Mouse (Mus musculus): ENCODE results near the gene Tial1. TPM values are rescaled to one million over a fixed set of nuclear protein-coding genes. Genes with fewer than 3 reads are reported as not detected.

Tial1 gene
- polyA plus RNA-seq, 1 experiment from 2014 or later, result 22.2 TPM

DNA sequence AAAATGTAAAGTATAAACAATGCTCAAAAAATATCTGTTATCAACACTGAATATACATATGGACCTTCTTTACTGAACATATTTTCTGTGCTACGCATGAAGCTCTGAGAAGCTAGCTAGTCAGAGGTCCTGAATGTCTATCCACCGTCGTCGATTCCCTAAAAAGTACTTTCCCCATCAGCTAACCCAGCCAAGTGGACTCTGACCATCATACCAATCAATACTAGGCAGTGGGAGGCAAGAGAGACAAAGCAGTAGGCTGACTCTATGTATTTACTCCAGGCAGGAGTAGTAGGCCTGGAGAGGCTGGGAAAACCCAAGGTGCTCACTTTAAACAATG lies 1.8 kb downstream of the Tial1 start:
- 15% methylated on average over 4 of the region's 4 CpGs for WGBS
- H3K4me3 ChIP-seq (ENCODE audit: low read length), result peak overlapping the region; percentile 93
- peak overlapping the region; percentile 73 for H3K4me2 ChIP-seq (replicated peaks; ENCODE audit: low read depth, low read length)
- H3K27ac ChIP-seq (ENCODE audit: low read length), result no peak overlapping the region
- 0 out of 2 replicates have a peak, but pooled peaks cover under 1% of the 10 kb centered on the region for H3K36me3 ChIP-seq (ENCODE audit: insufficient read depth, low read length)
- no peaks in the 10 kb centered on the region for H3K9me3 ChIP-seq (ENCODE audit: low read length)
- no peaks in the 10 kb centered on the region for H3K27me3 ChIP-seq (ENCODE audit: insufficient read depth, low read length)
- H3K9ac ChIP-seq (replicated peaks; ENCODE audit: low read length), result peak overlapping the region; percentile 97
- H3K4me1 ChIP-seq (ENCODE audit: insufficient read depth, low read length), result peaks cover 16% of the 10 kb centered on the region
- ATAC-seq (ENCODE audit: low FRiP score, low TSS enrichment), result no peak

DNA sequence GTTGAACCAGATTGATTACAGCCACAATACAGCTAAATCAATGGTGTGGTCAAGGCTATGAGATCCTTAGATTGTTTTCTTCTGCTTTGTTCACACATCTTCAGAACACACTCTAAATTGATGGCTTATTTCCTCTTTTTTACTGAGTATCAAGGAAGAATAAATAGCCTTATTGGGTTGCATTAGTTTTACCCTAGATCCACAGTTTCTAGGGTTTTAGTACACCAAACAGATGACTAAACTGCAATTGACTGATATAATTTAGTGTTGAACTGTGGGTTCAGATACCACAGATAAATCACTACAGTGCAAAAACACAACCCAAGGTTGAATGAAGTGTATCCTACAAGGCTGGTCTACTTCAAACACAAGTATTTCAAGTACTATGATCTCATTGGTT lies 3.5 kb downstream of the Tial1 start:
- Histone ChIP-seq H3K4me1 (ENCODE audit: insufficient read depth, low read length) (peaks cover 16% of the 10 kb centered on the region), H3K36me3 (ENCODE audit: insufficient read depth, low read length) (0 out of 2 replicates have a peak, but pooled peaks cover 5% of the 10 kb centered on the region), H3K27me3 (ENCODE audit: insufficient read depth, low read length) (no peaks in the 10 kb centered on the region), H3K9me3 (ENCODE audit: low read length) (no peaks in the 10 kb centered on the region), H3K4me2 (replicated peaks; ENCODE audit: low read depth, low read length) (no peak overlapping the region), H3K27ac (ENCODE audit: low read length) (no peak overlapping the region), H3K9ac (replicated peaks; ENCODE audit: low read length) (no peak overlapping the region), H3K4me3 (ENCODE audit: low read length) (no peak overlapping the region)
- ATAC-seq (ENCODE audit: low FRiP score, low TSS enrichment), result no peak

DNA sequence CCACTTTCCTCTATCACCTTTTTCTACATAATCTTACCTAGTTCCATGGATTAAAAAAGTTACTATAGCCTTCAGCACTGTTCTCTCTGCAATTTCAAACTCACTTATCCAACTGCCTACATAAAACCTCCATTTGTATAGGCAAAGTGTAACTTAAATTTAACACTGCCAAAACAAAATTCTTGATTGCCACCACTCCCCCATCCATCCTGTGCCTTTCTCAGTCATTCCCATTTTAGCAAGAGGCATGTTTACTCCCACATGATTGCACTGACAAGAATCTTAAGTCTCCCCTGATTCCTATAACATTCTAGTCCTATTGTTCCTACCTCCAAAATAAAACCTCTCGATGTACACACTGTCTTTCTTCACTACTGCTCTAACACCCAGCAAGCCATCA lies 8.8 kb downstream of the Tial1 start:
- H3K27ac ChIP-seq (ENCODE audit: low read length), result no peak overlapping the region
- H3K9ac ChIP-seq (replicated peaks; ENCODE audit: low read length), result no peak overlapping the region
- no peaks in the 10 kb centered on the region for H3K27me3 ChIP-seq (ENCODE audit: insufficient read depth, low read length)
- H3K4me3 ChIP-seq (ENCODE audit: low read length), result no peak overlapping the region
- H3K9me3 ChIP-seq (ENCODE audit: low read length), result no peaks in the 10 kb centered on the region
- H3K36me3 ChIP-seq (ENCODE audit: insufficient read depth, low read length), result peaks cover 17% of the 10 kb centered on the region; the same call in 1 of the 2 replicates
- ATAC-seq (ENCODE audit: low FRiP score, low TSS enrichment), result no peak
- 88% methylated on average over 1 of the region's 1 CpGs for WGBS
- no peak overlapping the region for H3K4me2 ChIP-seq (replicated peaks; ENCODE audit: low read depth, low read length)
- peaks cover 2% of the 10 kb centered on the region; the same call in 1 of the 2 replicates for H3K4me1 ChIP-seq (ENCODE audit: insufficient read depth, low read length)

DNA sequence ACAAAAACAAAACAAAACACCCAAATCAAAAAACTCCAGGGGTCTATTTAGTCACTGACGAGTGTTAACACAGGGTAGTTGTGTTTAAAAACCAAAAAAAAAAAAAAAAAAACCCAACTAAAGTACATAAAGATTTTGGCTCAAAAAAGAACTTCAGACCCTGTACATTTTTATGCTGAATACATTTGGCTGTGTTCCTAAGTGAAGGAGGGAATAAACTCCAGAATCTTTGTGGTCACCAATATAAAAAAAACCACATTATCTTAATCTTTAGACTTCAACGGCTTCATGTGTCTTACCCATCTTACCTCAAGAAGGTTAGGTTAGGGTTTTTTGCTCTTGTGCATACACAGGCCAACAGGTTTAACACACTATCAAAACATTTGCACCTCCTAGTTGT lies 20.9 kb downstream of the Tial1 start:
- Histone ChIP-seq H3K9ac (replicated peaks; ENCODE audit: low read length) (no peak overlapping the region), H3K36me3 (ENCODE audit: insufficient read depth, low read length) (peaks cover 37% of the 10 kb centered on the region)

DNA sequence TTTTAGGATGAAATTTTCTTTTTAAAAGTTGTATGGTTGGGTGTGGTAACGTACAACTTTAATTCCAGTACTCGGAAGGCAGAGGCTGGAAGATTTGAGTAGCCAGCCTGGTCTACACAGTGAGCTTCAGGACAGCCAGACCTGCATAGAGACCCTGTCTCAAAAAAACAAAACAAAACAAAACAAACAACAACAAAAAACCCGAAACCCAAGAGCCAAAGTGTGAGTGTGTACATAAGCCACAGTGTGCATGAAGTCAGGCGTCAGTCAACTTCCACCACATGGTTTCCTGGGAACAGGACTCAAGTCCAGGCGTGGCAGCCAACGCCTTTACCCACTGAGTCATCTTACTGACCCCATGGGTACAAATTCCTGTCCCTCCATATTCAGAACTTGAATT lies 22.3 kb downstream of the Tial1 start:
- Histone ChIP-seq H3K4me2 (replicated peaks; ENCODE audit: low read depth, low read length) (no peak overlapping the region), H3K36me3 (ENCODE audit: insufficient read depth, low read length) (peaks cover 26% of the 10 kb centered on the region), H3K9me3 (ENCODE audit: low read length) (0 out of 2 replicates have a peak, but pooled peaks cover 2% of the 10 kb centered on the region), H3K27me3 (ENCODE audit: insufficient read depth, low read length) (no peaks in the 10 kb centered on the region), H3K4me3 (ENCODE audit: low read length) (no peak overlapping the region), H3K9ac (replicated peaks; ENCODE audit: low read length) (no peak overlapping the region), H3K4me1 (ENCODE audit: insufficient read depth, low read length) (no peaks in the 10 kb centered on the region), H3K27ac (ENCODE audit: low read length) (no peak overlapping the region)
- no peak for ATAC-seq (ENCODE audit: low FRiP score, low TSS enrichment)
- 96% methylated on average over 6 of the region's 6 CpGs for WGBS

More for the DNA sequence above, 20.9 kb downstream of the Tial1 start:
- H3K27ac ChIP-seq (ENCODE audit: low read length), result no peak overlapping the region
- no peaks in the 10 kb centered on the region for H3K27me3 ChIP-seq (ENCODE audit: insufficient read depth, low read length)
- H3K4me2 ChIP-seq (replicated peaks; ENCODE audit: low read depth, low read length), result no peak overlapping the region
- H3K4me1 ChIP-seq (ENCODE audit: insufficient read depth, low read length), result no peaks in the 10 kb centered on the region
- WGBS, result 86% methylated on average over 2 of the region's 2 CpGs
- H3K4me3 ChIP-seq (ENCODE audit: low read length), result no peak overlapping the region
- no peak for ATAC-seq (ENCODE audit: low FRiP score, low TSS enrichment)
- 0 out of 2 replicates have a peak, but pooled peaks cover 2% of the 10 kb centered on the region for H3K9me3 ChIP-seq (ENCODE audit: low read length)

DNA sequence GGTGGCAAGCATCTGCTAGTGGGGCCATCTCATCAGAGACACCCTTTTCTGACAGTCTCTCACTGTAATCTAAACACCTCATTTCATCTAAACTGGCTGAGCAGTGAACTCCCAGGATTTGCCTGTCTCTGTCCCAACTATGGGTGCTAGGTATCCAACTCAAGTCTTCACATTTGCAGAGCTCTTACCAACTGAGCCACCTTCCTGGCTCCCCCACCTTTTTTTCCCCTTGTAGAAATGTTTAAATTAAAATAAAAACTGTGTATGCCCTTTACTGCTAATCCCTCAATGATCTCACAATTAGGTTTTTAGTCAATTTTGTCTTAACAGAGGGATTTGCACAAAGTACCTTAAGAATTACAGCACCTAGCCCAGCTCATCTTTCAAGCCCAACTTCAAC lies 23.4 kb downstream of the Tial1 start:
- no peaks in the 10 kb centered on the region for H3K4me1 ChIP-seq (ENCODE audit: insufficient read depth, low read length)
- ATAC-seq (ENCODE audit: low FRiP score, low TSS enrichment), result no peak
- no peak overlapping the region for H3K4me2 ChIP-seq (replicated peaks; ENCODE audit: low read depth, low read length)
- H3K9me3 ChIP-seq (ENCODE audit: low read length), result 0 out of 2 replicates have a peak, but pooled peaks cover 2% of the 10 kb centered on the region
- no peak overlapping the region for H3K4me3 ChIP-seq (ENCODE audit: low read length)
- H3K27ac ChIP-seq (ENCODE audit: low read length), result no peak overlapping the region
- no peaks in the 10 kb centered on the region for H3K27me3 ChIP-seq (ENCODE audit: insufficient read depth, low read length)
- peaks cover 19% of the 10 kb centered on the region for H3K36me3 ChIP-seq (ENCODE audit: insufficient read depth, low read length)
- H3K9ac ChIP-seq (replicated peaks; ENCODE audit: low read length), result no peak overlapping the region

DNA sequence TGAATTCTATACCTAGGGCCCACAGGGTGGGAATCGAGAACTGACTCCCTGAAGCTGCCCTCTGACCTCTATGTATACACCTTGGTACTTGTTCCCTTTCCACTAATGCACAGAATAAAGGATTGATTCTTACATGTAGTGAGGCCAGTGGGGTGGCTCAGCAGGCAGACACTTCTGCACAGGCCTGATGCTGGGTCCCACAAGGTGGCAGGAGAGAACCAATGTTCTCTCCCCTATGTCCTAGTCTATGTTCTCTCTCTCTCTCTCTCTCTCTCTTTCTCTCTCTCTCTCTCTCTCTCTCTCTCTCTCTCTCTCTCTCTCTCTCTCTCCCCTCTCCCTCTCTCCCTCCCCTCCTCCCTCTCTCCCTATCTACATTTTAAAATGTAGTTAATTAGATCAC lies 28.3 kb downstream of the Tial1 start:
- ATAC-seq (ENCODE audit: low FRiP score, low TSS enrichment), result no peak

DNA sequence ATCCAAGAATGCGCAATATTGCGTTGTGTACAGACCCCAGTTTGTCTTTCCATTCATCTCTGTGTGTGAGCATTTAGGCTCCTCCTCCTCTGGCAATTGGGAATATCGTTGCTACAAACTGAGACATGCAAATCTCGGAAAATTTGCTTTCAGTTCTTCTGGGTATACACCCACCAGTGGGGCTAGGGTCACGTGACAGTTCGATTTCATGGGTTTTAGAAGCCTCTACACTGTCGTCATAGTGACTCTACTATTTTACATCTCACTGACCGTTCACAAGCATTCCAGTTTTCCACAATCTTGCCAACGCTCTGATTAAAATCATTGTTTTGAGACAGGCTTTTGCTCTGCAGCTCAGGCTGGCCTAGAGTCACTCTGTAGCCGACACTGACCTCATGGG lies 28.9 kb downstream of the Tial1 start:
- Histone ChIP-seq H3K4me2 (replicated peaks; ENCODE audit: low read depth, low read length) (no peak overlapping the region), H3K27ac (ENCODE audit: low read length) (no peak overlapping the region), H3K4me3 (ENCODE audit: low read length) (no peak overlapping the region), H3K9ac (replicated peaks; ENCODE audit: low read length) (no peak overlapping the region), H3K36me3 (ENCODE audit: insufficient read depth, low read length) (no peaks in the 10 kb centered on the region), H3K9me3 (ENCODE audit: low read length) (peaks cover 2% of the 10 kb centered on the region; the same call in 1 of the 2 replicates), H3K27me3 (ENCODE audit: insufficient read depth, low read length) (no peaks in the 10 kb centered on the region), H3K4me1 (ENCODE audit: insufficient read depth, low read length) (no peaks in the 10 kb centered on the region)
- 78% methylated on average over 10 of the region's 10 CpGs for WGBS
- no peak for ATAC-seq (ENCODE audit: low FRiP score, low TSS enrichment)

More for the DNA sequence above, 28.3 kb downstream of the Tial1 start:
- Histone ChIP-seq H3K4me1 (ENCODE audit: insufficient read depth, low read length) (no peaks in the 10 kb centered on the region), H3K9me3 (ENCODE audit: low read length) (peaks cover 2% of the 10 kb centered on the region; the same call in 1 of the 2 replicates), H3K36me3 (ENCODE audit: insufficient read depth, low read length) (no peaks in the 10 kb centered on the region), H3K27ac (ENCODE audit: low read length) (no peak overlapping the region), H3K27me3 (ENCODE audit: insufficient read depth, low read length) (no peaks in the 10 kb centered on the region), H3K4me3 (ENCODE audit: low read length) (no peak overlapping the region), H3K9ac (replicated peaks; ENCODE audit: low read length) (no peak overlapping the region), H3K4me2 (replicated peaks; ENCODE audit: low read depth, low read length) (no peak overlapping the region)
- 40% methylated on average over 1 of the region's 1 CpGs for WGBS

DNA sequence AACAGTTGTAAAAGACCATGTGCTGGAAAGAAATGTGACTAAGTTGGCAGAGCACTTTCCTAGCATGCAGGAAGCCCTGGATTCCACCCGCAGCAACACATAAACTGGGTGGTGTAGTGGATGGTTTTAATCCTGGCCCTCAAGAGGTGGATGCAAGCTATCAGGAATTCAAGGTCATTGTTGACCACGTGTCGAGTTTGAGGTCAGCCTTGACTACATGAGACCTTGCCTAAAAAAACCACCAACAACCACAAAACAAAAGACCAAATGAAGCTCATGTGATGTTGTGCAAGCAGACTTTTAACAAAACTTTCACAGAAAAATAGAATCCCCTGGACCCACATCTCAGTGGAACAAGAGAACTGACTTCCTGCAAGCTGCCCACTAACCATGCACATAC lies 39.0 kb downstream of the Tial1 start:
- Histone ChIP-seq H3K27me3 (ENCODE audit: insufficient read depth, low read length) (peaks cover 40% of the 10 kb centered on the region), H3K9ac (replicated peaks; ENCODE audit: low read length) (no peak overlapping the region), H3K4me3 (ENCODE audit: low read length) (no peak overlapping the region), H3K27ac (ENCODE audit: low read length) (no peak overlapping the region), H3K4me1 (ENCODE audit: insufficient read depth, low read length) (peaks cover 6% of the 10 kb centered on the region; the same call in 1 of the 2 replicates), H3K4me2 (replicated peaks; ENCODE audit: low read depth, low read length) (no peak overlapping the region), H3K9me3 (ENCODE audit: low read length) (no peaks in the 10 kb centered on the region), H3K36me3 (ENCODE audit: insufficient read depth, low read length) (no peaks in the 10 kb centered on the region)
- WGBS, result 77% methylated on average over 3 of the region's 3 CpGs
- ATAC-seq (ENCODE audit: low FRiP score, low TSS enrichment), result no peak

DNA sequence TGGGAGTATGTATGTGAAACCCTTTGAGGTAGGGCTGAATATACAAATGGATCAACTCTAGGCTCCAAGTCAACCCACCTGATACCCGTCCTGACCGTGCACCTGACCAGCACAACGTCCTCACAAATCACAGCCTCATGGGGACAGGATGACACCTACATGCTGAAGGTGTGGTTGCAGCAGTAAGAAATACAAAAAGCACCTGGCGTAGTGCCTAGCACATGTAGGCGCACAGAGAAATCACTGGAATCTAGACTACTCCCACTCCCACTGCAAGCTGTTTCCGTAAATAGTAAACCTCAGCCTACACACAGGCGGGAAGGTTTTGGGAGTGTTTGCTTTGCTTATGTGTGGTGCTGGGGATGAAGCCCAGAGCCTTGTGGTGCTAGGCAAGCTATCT lies 39.8 kb downstream of the Tial1 start:
- Histone ChIP-seq H3K36me3 (ENCODE audit: insufficient read depth, low read length) (no peaks in the 10 kb centered on the region), H3K9ac (replicated peaks; ENCODE audit: low read length) (no peak overlapping the region), H3K4me2 (replicated peaks; ENCODE audit: low read depth, low read length) (no peak overlapping the region), H3K4me1 (ENCODE audit: insufficient read depth, low read length) (peaks cover 13% of the 10 kb centered on the region; the same call in 1 of the 2 replicates), H3K27ac (ENCODE audit: low read length) (no peak overlapping the region), H3K27me3 (ENCODE audit: insufficient read depth, low read length) (peaks cover 48% of the 10 kb centered on the region), H3K9me3 (ENCODE audit: low read length) (no peaks in the 10 kb centered on the region), H3K4me3 (ENCODE audit: low read length) (no peak overlapping the region)
- no peak for ATAC-seq (ENCODE audit: low FRiP score, low TSS enrichment)
- 72% methylated on average over 7 of the region's 7 CpGs for WGBS

Data from kidney, embryonic 16.5 days (tissue).